20 mouse cellular contexts compared by ENCODE assay signal in the genomic region with DNA sequence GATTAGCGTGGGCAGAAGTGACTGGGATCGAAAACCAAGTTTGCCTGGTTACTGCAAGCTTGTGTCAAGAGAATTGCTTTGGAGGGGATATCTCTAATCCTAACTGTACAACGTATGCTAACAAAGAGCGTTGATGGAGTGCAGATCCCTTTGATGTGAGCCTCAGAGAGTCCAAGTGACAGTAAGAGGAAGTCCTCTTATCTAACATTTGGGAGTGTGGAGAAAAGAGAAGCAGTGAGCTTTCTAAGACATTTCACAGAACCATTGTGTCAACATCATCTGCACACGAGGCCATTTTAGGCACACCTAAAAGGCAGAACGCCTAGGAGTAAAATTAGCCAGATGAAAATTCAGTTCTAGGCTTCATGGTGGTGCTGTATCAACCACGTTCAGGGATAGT. TPM values are rescaled to one million over a fixed set of nuclear protein-coding genes. Genes with fewer than 3 reads are reported as not detected.
"Had no signal": no experiment of that assay in that cellular context is flagged by ENCODE, and none has a peak within 500 bp of the region (broad histone marks: within the 10 kb centered on the region; RNA-seq: fewer than 3 reads in every experiment).

No protein-coding gene starts in this region.

- H3K36me3 ChIP-seq: lung, embryonic 15.5 days; midbrain, embryonic 10.5 days; midbrain, embryonic 12.5 days; neural tube, embryonic 13.5 days; neural tube, embryonic 15.5 days; stomach, embryonic 15.5 days had no signal

- H3K27me3 ChIP-seq: lung, embryonic 15.5 days; midbrain, embryonic 12.5 days; neural tube, embryonic 13.5 days; neural tube, embryonic 15.5 days; stomach, embryonic 15.5 days had no signal

- ATAC-seq: lung, postnatal 0 days; midbrain, embryonic 16.5 days had no signal

- H3K9me3 ChIP-seq: lung, embryonic 15.5 days; midbrain, embryonic 10.5 days; midbrain, embryonic 12.5 days; neural tube, embryonic 13.5 days; neural tube, embryonic 15.5 days; stomach, embryonic 15.5 days had no signal

- H3K4me2 ChIP-seq: lung, embryonic 15.5 days; midbrain, embryonic 12.5 days; neural tube, embryonic 13.5 days; neural tube, embryonic 15.5 days; stomach, embryonic 15.5 days had no signal

- H3K9ac ChIP-seq: lung, embryonic 15.5 days; midbrain, embryonic 12.5 days; neural tube, embryonic 13.5 days; neural tube, embryonic 15.5 days; stomach, embryonic 15.5 days had no signal

- H3K4me3 ChIP-seq: lung, embryonic 15.5 days; midbrain, embryonic 10.5 days; midbrain, embryonic 12.5 days; myocyte; neural tube, embryonic 13.5 days; neural tube, embryonic 15.5 days; stomach, embryonic 15.5 days had no signal

- H3K4me1 ChIP-seq: stomach, embryonic 15.5 days had no signal

- DNase-seq: lung, adult 2 months; lung, postnatal 14 days; lung, postnatal 36 days; midbrain, embryonic 14.5 days; right cerebral cortex, postnatal 14 days; thymus, adult 2 months; thymus, postnatal 25 days; thymus, postnatal 4 days had no signal

- H3K27ac ChIP-seq: lung, embryonic 15.5 days; macrophage; midbrain, embryonic 10.5 days; midbrain, embryonic 12.5 days; neural tube, embryonic 13.5 days; neural tube, embryonic 15.5 days; stomach, embryonic 15.5 days; stomach, postnatal 0 days had no signal

RNA-seq across cellular contexts. Expression of a gene that starts 5.0 kb away (rescaled TPM):
- total RNA-seq: megakaryocyte-erythroid progenitor cell, adult 5-6 weeks had no signal
